Mouse (Mus musculus) heart, postnatal 14 days (tissue): Measurements from ENCODE around the gene Tbx3. TPM values are rescaled to one million over a fixed set of nuclear protein-coding genes. Genes with fewer than 3 reads are reported as not detected.

Experiments used
- DNase-seq, 2 experiments: peaks; one replicate each; pipeline ENCODE4 v3.0.0; 2021 to 2022
- intact Hi-C: fragments of 180-260 bp; cut with DNase I; formaldehyde crosslinking; loops from one replicate; pipeline ENCODE4 v1.15.1; 2025
- total RNA-seq, 2 experiments: library from RNA; stranded (reverse); gene quantifications; 2 replicates each; pipeline ENCODE4 v1.2.3; 2021

The Tbx3 gene
- total RNA-seq, 2 experiments from 2014 or later = 15.1 to 17.8 TPM

DNA sequence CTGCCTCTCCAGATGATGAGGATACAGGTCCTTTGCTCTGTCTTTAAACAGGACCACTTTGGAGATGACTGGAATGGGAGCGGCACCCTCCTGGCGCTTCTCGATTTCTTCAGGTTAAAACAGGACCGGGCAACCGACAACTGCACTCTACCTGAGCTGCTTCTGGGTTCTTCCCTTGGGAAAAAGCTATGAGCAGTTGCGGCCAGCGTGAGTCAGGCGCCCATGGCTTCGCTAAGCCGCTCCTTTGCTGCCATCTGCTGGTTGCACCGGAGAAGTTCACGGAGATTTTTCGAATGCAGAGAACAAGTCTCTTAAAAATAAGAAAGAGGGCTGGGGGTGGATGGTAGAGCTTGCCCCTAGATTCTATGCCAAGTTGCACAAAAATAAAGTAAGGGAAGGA lies 20.6 kb downstream of the Tbx3 start:
- intact Hi-C loops = loop anchor here (1.0 kb wide), 2 partner anchors 812 to 910 kb away; no protein-coding TSS in a partner anchor
- peak; percentile 76 to 87 for DNase-seq

DNA sequence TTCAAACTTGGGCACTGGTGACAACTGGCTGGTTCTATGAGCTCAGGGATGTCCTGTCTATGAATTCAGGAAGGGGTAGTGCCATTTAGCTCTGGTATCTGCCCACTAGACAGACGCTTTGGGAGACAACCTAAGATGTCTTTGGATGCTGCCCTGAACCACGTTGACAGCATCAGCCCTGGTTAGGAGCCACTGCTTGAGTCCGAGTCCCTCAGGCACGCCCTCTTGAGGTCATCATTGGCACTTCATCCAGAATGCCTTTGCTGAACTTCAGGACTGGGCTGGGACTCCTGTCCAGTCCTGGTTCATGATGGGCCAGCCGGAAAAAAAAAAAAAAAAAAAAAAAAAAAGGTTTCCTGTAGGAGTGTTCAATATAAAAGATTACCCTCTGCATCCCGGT lies 22.0 kb downstream of the Tbx3 start:
- DNase-seq = no peak
- intact Hi-C loops = no loop called here

DNA sequence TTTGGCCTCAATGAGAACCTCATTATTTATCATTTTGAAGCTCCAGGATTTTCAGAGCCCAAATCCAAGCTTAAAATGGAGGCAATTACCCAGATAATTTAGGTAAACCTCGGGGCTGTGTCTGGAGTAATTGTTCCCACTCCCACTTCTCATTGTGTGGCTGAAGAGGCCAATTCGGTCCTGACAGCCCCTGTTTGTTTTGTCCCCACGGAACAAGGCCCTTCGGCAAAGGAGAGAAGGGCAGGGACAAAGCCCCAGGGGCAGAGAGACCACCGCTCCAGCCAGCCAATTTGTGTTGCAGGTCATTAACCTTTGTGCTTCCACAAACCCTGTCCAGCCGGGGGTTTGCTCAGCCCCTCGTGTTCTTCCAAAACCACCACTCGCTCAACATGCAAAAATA lies 24.4 kb downstream of the Tbx3 start:
- DNase-seq = no peak
- intact Hi-C loops = no loop called here

DNA sequence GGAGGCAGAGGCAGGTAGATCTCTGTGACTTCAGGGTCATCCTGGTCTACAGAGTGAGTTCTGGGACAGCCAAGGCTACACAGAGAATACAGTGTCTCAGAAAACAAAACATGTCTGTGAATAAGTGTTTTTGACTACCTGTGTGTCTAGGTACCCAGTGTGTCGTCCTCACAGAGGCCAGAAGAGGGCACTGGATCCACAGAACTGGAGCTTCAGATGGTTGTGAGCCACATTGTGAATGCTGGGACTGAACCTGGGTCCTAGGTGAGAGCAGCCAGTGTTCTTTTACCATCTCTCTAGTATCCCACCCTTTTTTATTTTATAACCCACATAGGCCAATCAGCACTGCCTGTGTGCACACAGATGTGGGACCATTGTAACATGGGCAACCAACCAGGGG lies 32.6 kb downstream of the Tbx3 start:
- DNase-seq = no peak
- intact Hi-C loops = no loop called here

DNA sequence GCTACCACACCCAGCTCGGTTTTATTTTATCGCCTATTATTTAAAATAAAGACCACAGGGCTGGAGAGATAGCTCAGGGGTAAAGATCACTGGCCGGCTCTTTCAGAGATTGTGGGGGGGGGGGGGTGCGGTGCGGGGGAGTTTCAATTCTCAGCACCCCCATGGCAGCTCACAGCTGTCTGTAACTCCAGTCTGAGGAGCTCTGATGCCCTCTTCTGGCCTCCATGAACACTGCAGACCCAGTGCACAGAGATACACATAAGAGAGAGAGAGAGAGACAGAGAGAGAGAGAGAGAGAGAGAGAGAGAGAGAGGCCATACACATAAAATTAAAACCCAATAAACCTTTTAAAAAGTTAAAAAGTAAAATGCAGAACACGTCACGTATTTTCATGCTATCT lies 34.4 kb downstream of the Tbx3 start:
- no peak for DNase-seq
- intact Hi-C loops = no loop called here

DNA sequence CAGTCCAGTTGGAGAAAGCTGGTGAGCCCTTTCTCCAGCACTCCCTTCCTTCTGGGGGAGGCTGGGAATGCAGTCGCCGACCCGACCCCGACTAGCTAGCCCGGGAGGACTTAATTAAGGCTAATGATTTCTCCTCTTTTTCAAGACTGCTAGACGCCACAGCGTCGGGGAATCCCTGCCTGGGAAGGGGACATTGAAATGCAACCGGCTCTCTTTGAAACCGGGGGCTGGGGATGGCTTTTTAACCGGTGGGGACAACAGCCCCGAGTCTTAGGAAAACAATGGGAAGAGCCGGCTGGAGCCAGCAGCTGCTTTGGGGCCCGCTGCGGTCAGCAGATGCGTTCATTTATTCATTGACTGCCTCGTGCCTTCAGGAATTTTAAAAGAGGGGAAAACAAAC lies 36.0 kb downstream of the Tbx3 start:
- intact Hi-C loops = no loop called here
- no peak for DNase-seq

DNA sequence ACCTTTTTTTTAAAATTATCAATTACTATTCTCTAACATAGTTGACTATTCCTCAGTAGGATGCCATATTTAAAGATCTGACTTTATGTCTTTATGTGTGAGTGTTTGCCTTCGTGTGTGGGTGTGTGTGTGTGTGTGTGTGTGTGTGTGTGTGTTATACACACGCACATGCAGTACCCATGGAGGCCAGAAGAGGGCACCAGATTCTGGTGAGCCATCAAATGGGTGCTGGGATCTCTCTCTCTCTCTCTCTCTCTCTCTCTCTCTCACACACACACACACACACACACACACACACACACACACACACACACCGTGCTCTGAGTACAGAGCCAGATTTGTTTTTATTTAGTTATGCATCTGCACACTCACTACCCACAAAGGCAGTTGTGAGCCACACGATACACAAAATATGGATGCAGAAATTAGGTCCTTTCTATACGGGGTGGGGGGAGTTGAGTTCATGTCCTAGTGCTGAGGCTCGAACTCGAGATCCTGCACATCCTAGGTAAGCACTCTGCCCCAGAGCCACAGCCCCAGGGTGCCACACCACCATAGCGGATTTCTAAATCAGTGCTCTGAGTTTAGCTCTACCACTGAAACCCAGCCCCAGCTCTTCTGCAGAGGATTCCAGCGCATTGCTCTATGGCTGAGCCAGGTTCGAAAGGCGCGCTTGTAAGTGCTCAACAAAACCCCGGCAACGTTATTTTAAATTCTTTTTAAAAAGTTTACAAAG lies 38.5 kb downstream of the Tbx3 start:
- no peak for DNase-seq
- intact Hi-C loops = no loop called here

DNA sequence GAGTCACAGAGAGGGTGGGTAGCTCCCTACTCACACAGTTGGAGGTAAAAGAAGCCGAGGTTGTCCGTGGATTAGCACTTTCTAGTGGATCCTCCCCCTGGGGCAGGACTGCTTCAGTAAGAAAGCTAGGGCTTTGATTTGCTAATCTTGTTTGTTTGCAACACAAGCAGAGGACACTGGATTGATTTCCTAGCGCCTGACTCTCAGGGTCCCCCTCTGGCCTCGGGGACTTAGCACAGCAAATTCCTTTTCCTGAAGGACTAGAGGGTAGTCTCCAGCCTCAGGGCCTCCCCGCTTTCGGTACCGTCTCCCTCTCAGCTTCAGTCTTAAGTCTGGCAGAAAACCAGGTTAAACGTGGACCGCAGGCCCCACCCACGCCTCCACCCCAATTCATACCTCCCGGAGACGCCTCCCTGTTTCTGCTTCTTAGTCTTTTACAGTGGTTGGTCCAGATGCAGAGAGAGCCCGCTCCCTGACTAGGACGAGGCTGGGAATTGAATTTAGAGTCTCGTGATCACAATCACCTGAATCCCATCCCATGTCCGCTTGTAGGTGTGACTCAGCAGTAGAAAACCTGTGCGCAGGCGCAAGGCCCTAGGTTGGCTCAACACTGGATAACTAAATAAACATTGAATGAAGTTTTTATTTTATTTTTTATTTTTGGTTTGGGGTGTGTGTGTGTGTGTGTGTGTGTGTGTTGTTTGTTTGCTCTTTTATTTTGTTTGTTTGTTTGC lies 39.5 kb downstream of the Tbx3 start:
- intact Hi-C loops = no loop called here
- no peak for DNase-seq

DNA sequence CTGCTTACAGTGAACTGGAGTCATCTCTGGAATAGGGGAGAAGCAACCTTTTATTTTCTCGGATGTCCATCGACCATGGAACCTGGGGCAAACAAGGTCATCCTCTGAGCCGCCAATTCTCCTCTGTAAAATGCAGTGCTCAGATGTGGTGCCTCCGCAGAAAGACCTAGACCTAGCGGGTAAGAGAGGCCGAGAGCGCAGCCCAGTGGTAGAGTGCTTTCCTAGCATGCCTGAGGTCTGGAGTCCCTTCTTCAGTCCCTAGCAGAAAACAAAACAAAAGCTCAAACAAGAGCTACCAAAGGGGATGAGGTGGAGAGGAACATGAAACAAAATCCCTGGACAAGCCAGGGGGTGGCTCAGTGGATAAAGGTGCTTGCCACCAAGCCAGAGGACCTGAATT lies 40.3 kb downstream of the Tbx3 start:
- intact Hi-C loops = no loop called here
- DNase-seq = no peak

DNA sequence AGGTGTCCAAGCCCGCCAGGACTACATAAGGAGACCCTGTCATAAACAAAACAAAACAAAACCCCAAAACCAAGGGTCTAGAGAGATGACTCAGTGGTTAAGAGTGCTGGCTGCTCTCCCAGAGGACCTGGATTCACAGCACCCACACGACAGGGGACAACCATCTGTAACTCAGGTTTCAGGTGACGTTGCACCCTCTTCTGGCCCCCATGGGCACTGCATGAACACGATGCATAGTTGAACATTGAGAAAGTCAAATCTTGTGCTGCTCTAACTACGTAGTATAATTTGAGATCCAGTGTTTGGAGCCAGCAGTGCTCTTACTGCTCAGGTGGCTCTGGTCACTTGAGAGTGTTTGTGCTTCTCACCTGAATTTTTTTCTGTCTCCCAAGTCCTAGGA lies 41.2 kb downstream of the Tbx3 start:
- DNase-seq = no peak
- intact Hi-C loops = loop anchor here (2.0 kb wide), 1 partner anchor 933 kb away; no protein-coding TSS in a partner anchor

DNA sequence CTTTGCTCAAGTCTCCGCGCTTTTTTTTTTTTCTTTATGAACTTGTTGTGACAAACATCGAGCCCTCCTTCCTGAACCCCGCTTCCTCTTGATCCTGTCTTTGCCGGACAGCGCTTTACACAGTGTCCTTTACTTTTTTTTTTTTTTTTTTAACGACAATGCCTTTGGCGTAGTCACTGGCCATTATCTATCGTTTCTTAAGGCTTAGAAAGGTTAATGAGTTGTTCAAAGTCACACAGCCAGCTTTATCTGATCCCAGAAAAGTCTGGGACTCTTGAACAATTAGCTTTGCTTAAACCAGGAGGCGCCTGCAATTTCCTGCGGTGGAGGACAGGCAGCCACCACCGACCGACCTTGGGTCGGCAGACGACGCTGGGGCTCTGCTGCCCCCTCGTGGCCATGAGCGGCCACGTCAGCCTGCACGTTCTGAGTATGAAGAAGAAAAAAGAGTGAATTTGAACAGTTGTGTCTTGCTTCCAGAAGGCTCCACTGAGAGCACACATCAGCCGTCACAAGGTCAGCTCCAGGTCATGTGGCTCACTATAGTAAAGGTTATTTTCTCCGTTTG lies 42.3 kb downstream of the Tbx3 start:
- intact Hi-C loops = loop anchor here (2.0 kb wide), 1 partner anchor 934 kb away; no protein-coding TSS in a partner anchor
- peak; percentile 84 to 90 for DNase-seq

DNA sequence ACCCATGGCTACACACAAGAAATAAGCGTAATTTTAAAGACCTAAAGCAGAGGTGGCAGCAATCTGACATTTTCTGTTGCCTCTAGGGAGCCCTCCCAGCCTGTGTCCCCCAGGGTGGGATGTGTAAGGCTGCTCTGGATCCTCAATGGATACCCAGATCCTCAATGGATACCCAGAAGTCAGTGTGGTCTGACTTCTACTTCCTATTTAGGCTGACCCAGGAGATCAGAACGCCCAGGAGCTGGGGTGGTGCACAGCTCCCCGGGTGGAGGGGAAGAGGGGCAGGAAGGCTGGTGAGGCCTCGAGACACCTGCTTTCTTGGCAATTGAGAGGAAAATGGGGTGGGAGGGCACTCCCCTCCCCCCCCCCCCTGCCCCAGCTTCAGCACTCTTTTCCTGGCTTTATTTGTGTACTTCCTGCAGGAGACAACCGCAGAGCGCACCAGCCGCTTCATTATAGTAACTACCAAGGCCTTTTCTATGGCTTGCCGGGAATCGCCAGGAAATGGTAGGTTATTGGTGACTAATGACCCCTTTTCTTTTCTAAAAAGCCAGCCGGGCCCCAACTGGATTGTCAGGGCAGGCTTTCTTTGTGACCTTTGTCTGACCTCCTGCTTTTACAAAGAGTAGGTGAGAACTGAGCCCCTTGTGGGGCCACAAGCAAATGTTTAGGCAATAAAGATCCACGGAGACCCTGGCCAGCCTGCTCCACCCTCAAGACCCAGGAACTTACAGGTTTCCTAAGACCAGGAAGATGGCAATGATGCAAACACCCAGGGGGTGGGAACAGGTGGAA lies 50.2 kb downstream of the Tbx3 start:
- intact Hi-C loops = no loop called here
- no peak for DNase-seq

DNA sequence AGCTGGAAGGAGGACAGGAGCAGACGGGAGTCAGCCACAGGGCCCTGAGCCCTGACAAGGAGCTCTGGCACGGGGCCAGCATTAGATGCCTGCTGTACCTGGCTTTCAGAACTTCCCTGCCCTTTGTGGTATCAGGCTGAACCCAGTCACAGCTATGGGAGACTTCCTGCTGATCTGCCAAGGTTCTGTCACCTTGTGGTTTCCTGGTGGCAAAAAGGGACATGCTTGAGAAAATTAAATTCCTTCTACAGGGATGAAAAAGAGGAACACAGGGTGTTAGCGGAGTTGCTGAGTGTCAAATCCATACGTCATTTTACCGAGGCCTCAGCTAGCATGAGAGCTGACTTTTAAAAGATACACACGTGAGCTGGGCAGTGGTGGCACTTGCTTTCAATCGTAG lies 62.5 kb downstream of the Tbx3 start:
- DNase-seq = no peak
- intact Hi-C loops = no loop called here

Other genes starting within 250 kb of the Tbx3 start
- 10 to 100 TPM; 18.9 to 36.8 TPM for gene Tbx5, start 162.0 kb downstream of the Tbx3 start, total RNA-seq